In the genomic region with DNA sequence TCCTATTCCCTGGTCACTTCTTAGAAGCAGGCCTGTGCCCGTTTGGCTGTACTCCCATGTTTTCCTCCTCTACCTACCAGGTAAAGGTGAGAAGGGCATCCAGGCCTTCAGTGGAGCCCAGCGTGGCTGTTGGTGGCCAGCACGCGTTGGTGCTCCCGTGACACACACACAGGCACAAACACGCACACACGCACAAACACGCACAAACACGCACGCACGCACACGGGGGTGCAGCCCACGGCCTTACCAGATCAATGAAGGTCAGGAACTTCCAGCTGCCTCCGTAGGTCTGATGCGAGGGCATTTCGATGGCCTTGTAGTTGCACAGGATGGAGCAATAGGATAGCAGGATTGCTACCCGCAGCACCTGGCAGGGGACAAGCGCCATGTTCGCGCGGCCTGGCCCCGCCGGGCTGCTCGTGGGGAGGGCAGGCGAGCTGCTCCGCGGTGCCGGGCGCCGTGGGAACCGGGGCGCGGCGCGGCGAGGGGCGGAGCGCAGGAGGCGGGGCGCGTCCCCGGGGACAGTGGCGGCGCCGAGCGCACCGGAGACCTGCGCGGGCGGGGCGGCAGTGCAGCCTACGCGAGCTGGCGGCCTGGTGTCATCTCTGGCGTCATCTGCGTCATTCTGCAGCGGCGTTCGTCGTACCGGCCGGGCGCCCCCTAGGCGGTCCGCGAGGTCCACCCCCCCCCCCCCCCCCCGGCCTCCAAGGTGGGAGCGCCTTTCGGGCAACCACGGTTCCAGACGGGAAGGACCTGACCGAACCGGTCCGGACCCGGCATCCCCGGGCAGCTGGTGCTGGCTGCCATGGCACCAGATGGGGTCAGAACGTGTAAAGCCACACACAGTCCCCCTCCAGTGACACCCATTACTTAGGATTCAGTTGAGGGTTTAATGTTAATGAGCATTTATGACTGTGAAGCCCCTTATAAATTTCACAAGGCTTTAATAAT, we compare ENCODE assay signal across 8 mouse cellular contexts. TPM values are rescaled to one million over a fixed set of nuclear protein-coding genes. Genes with fewer than 3 reads are reported as not detected.
DNase-seq lines count a peak whose midpoint lies in the region; ATAC-seq lines count a peak whose summit lies in the region.

TSS of gene Aig1 (minus strand) at position 610 of the 951 bp plus-strand sequence.

- H3K36me3 ChIP-seq in embryonic facial prominence, embryonic 11.5 days (replicated peaks; ENCODE audit: control insufficient read depth, insufficient read depth, low read depth, low read length) = no peaks in the 10 kb centered on the region
- no peaks in the 10 kb centered on the region for H3K36me3 ChIP-seq in midbrain, embryonic 10.5 days

- peak; percentile 91 for ATAC-seq in embryonic facial prominence, embryonic 11.5 days (replicated peaks; ENCODE audit: insufficient number of reproducible peaks, low FRiP score, low TSS enrichment, low read depth)

- H3K9me3 ChIP-seq in embryonic facial prominence, embryonic 11.5 days (replicated peaks; ENCODE audit: control insufficient read depth, low read length) = no peaks in the 10 kb centered on the region
- no peaks in the 10 kb centered on the region for H3K9me3 ChIP-seq in midbrain, embryonic 10.5 days (replicated peaks)

- H3K27ac ChIP-seq in embryonic facial prominence, embryonic 11.5 days (replicated peaks; ENCODE audit: low read depth, low read length) = no peak within 1 kb of the TSS
- H3K27ac ChIP-seq in midbrain, embryonic 10.5 days (replicated peaks) = peak within 1 kb of the TSS; percentile 90

- WGBS in embryonic facial prominence, embryonic 11.5 days = 4% methylated on average over 52 of the region's 77 CpGs
- WGBS in midbrain, embryonic 10.5 days = 3% methylated on average over 73 of the region's 77 CpGs

- peak; percentile 85 for DNase-seq in adrenal gland, postnatal 14 days
- peak; percentile 68 for DNase-seq in embryonic facial prominence, embryonic 11.5 days (ENCODE audit: low spot score)
- peak; percentile 80 to 89 for DNase-seq in heart, adult 18-20 months
- peak; percentile 83 for DNase-seq in kidney, adult 18-20 months
- DNase-seq in left cerebral cortex, postnatal 4 days = peak; percentile 70
- DNase-seq in midbrain, embryonic 10.5 days (ENCODE audit: low spot score) = peak; percentile 75
- DNase-seq in right cerebral cortex, postnatal 36 days (ENCODE audit: low spot score in 2 of 2) = peak; percentile 70 to 72
- peak; percentile 59 to 62 for DNase-seq in urinary bladder, postnatal 4 days (ENCODE audit: low spot score in 2 of 2)

- H3K4me2 ChIP-seq in embryonic facial prominence, embryonic 11.5 days (ENCODE audit: low read depth, low read length) = peak within 1 kb of the TSS; percentile 72

- H3K27me3 ChIP-seq in embryonic facial prominence, embryonic 11.5 days (ENCODE audit: control insufficient read depth, insufficient read depth, low read length) = no peaks in the 10 kb centered on the region
- H3K27me3 ChIP-seq in midbrain, embryonic 10.5 days (ENCODE audit: low read depth, poor library complexity, severe bottlenecking) = no peaks in the 10 kb centered on the region

- no peaks in the 10 kb centered on the region; the same call in 1 of the 2 replicates for H3K4me1 ChIP-seq in embryonic facial prominence, embryonic 11.5 days (ENCODE audit: control insufficient read depth, insufficient read depth, low read length)
- peaks cover 15% of the 10 kb centered on the region for H3K4me1 ChIP-seq in midbrain, embryonic 10.5 days

- intact Hi-C loops in left cerebral cortex, postnatal 4 days (cut with DNase I) = loop anchor here (5.0 to 10.0 kb wide), 2 partner anchors 94 to 304 kb away; no protein-coding TSS in a partner anchor

- H3K9ac ChIP-seq in embryonic facial prominence, embryonic 11.5 days (replicated peaks; ENCODE audit: low read length) = peak within 1 kb of the TSS; percentile 77

- H3K4me3 ChIP-seq in embryonic facial prominence, embryonic 11.5 days (ENCODE audit: low read depth, low read length) = peak within 1 kb of the TSS; percentile 75
- H3K4me3 ChIP-seq in midbrain, embryonic 10.5 days = peak within 1 kb of the TSS; percentile 84

RNA-seq across cellular contexts. Expression of gene Aig1, which starts in this region (rescaled TPM):
- 27.1 and 29.3 TPM in 2 replicates for total RNA-seq in adrenal gland, postnatal 14 days (2021)
- 22.6 and 26.5 TPM in 2 replicates for polyA plus RNA-seq in embryonic facial prominence, embryonic 11.5 days (2014; fragmentation: Nextera tagmentation; extraction: Ambion mirVana)
- 10 to 100 TPM; 56.8 to 61.4 TPM for total RNA-seq in heart, adult 18-20 months (2021)
- 10 to 100 TPM; 62.3 to 66.2 TPM for total RNA-seq in left cerebral cortex, postnatal 4 days (2021)
- 24.2 and 24.3 TPM in 2 replicates for polyA plus RNA-seq in midbrain, embryonic 10.5 days (2016; fragmentation: Nextera tagmentation; extraction: Ambion mirVana)
